Mouse (Mus musculus) embryo, embryonic 11 days (tissue): ENCODE results near the gene Papln.

Experiments used
- DNase-seq: peaks from one replicate; pipeline ENCODE4 v3.0.0-alpha.2; 2015

Gene Papln

GRCm38 (mm10) chr12:83763311-83764043, at the start of gene Papln:
Papln (plus strand) TSS chr12:83763634.
- DNase-seq = no peak

- peak; percentile 70 for DNase-seq
Measured at GRCm38 (mm10) chr12:83713749-83714148, 49.7 kb upstream of the Papln start.

- DNase-seq = no peak
Measured at GRCm38 (mm10) chr12:83716416-83717184, 46.8 kb upstream of the Papln start.

GRCm38 (mm10) chr12:83719431-83719830, 44.0 kb upstream of the Papln start:
- no peak for DNase-seq

- DNase-seq = no peak
Measured at GRCm38 (mm10) chr12:83721281-83721680, 42.2 kb upstream of the Papln start.

- DNase-seq = no peak
Measured at GRCm38 (mm10) chr12:83723037-83723436, 40.4 kb upstream of the Papln start.

GRCm38 (mm10) chr12:83726510-83727308, 36.7 kb upstream of the Papln start:
- no peak for DNase-seq

- no peak for DNase-seq
Measured at GRCm38 (mm10) chr12:83732225-83732624, 31.2 kb upstream of the Papln start.

- no peak for DNase-seq
Measured at GRCm38 (mm10) chr12:83734047-83734446, 29.4 kb upstream of the Papln start.

- DNase-seq = no peak
Measured at GRCm38 (mm10) chr12:83736236-83736635, 27.2 kb upstream of the Papln start.

GRCm38 (mm10) chr12:83738651-83739050, 24.8 kb upstream of the Papln start:
- DNase-seq = no peak

GRCm38 (mm10) chr12:83741722-83742121, 21.7 kb upstream of the Papln start:
- no peak for DNase-seq

- DNase-seq = no peak
Measured at GRCm38 (mm10) chr12:83742834-83743233, 20.6 kb upstream of the Papln start.

GRCm38 (mm10) chr12:83743712-83744111, 19.7 kb upstream of the Papln start:
- no peak for DNase-seq

GRCm38 (mm10) chr12:83749186-83749585, 14.2 kb upstream of the Papln start:
- no peak for DNase-seq

GRCm38 (mm10) chr12:83752495-83752894, 10.9 kb upstream of the Papln start:
- peak; percentile 22 for DNase-seq

- no peak for DNase-seq
Measured at GRCm38 (mm10) chr12:83758735-83759134, 4.7 kb upstream of the Papln start.

- DNase-seq = no peak
Measured at GRCm38 (mm10) chr12:83760201-83760600, 3.2 kb upstream of the Papln start.

GRCm38 (mm10) chr12:83762706-83763105, 728 bp upstream of the Papln start:
- DNase-seq = no peak

GRCm38 (mm10) chr12:83764044-83764365, 571 bp downstream of the Papln start:
- DNase-seq = peak; percentile 48

GRCm38 (mm10) chr12:83764519-83764918, 1.1 kb downstream of the Papln start:
- DNase-seq = no peak

- DNase-seq = peak; percentile 43
Measured at GRCm38 (mm10) chr12:83765965-83766603, 2.6 kb downstream of the Papln start.

- DNase-seq = no peak
Measured at GRCm38 (mm10) chr12:83767833-83768232, 4.4 kb downstream of the Papln start.
